Mouse (Mus musculus): ENCODE measurements at regions not wholly inside any gene's neighbourhood (a gene's known extent, or its start where the extent isn't known, plus 50 kb on each side); places are given as distances from the start of the nearest gene placed in this dataset.
A peak's percentile ranks its signal among the peaks of the same experiment; 100 is the strongest.
"Not testable (repeated sequence)": the region's sequence is repeated elsewhere in the genome, so short reads cannot be mapped to it uniquely, and the experiment has no call there.

- no peak for DNase-seq
Measured at GRCm38 (mm10) chr1:189584831-189585230, 103.1 kb downstream of the Cenpf start.

- DNase-seq, result peak in 1 of 2 experiments; percentile 8
Measured at GRCm38 (mm10) chr1:189581427-189581826, 106.5 kb downstream of the Cenpf start.

- DNase-seq, result peak; percentile 68 to 73
Measured at GRCm38 (mm10) chr1:189579358-189579757, 108.5 kb downstream of the Cenpf start.

- no peak for DNase-seq
Measured at GRCm38 (mm10) chr1:189576311-189577002, 111.4 kb downstream of the Cenpf start.

- no peak for DNase-seq
Measured at GRCm38 (mm10) chr1:189575525-189576240, 112.2 kb downstream of the Cenpf start.

GRCm38 (mm10) chr1:189566491-189566890 lies 121.4 kb downstream of the Cenpf start:
- DNase-seq, result no peak

- DNase-seq, result no peak
Measured at GRCm38 (mm10) chr1:189561831-189562230, 126.1 kb downstream of the Cenpf start.

GRCm38 (mm10) chr1:189560576-189560975 lies 127.3 kb downstream of the Cenpf start:
- DNase-seq, result no peak

GRCm38 (mm10) chr1:189550851-189551250 lies 137.0 kb downstream of the Cenpf start:
- DNase-seq, result no peak

GRCm38 (mm10) chr1:189532834-189533233 lies 130.8 kb upstream of the Kcnk2 start:
- no peak for DNase-seq

GRCm38 (mm10) chr1:189526329-189526728 lies 124.3 kb upstream of the Kcnk2 start:
- no peak for DNase-seq

GRCm38 (mm10) chr1:189515476-189515875 lies 113.4 kb upstream of the Kcnk2 start:
- no peak for DNase-seq

- no peak for DNase-seq
Measured at GRCm38 (mm10) chr1:189513358-189513757, 111.3 kb upstream of the Kcnk2 start.

GRCm38 (mm10) chr1:189507301-189507700 lies 105.2 kb upstream of the Kcnk2 start:
- not testable (repeated sequence) for DNase-seq

GRCm38 (mm10) chr1:189499703-189500102 lies 97.6 kb upstream of the Kcnk2 start:
- DNase-seq, result no peak

- DNase-seq, result no peak
Measured at GRCm38 (mm10) chr1:189499141-189499540, 97.1 kb upstream of the Kcnk2 start.

- no peak for DNase-seq
Measured at GRCm38 (mm10) chr1:189497031-189497430, 95.0 kb upstream of the Kcnk2 start.

- peak; percentile 47 to 57 for DNase-seq
Measured at GRCm38 (mm10) chr1:189495386-189496150, 93.5 kb upstream of the Kcnk2 start.

GRCm38 (mm10) chr1:189494896-189495295 lies 92.8 kb upstream of the Kcnk2 start:
- no peak for DNase-seq

- DNase-seq, result no peak
Measured at GRCm38 (mm10) chr1:189485336-189485735, 83.3 kb upstream of the Kcnk2 start.

- DNase-seq, result no peak
Measured at GRCm38 (mm10) chr1:189483331-189483730, 81.3 kb upstream of the Kcnk2 start.

- DNase-seq, result no peak
Measured at GRCm38 (mm10) chr1:189478051-189478450, 76.0 kb upstream of the Kcnk2 start.

GRCm38 (mm10) chr1:189476796-189477195 lies 74.7 kb upstream of the Kcnk2 start:
- DNase-seq, result no peak

GRCm38 (mm10) chr1:189473071-189473470 lies 71.0 kb upstream of the Kcnk2 start:
- no peak for DNase-seq

Data from cerebellum, postnatal 10 days (tissue).